Mouse (Mus musculus) heart, postnatal 0 days (tissue): ENCODE data around the gene Hoxa6. TPM values are rescaled to one million over a fixed set of nuclear protein-coding genes. Genes with fewer than 3 reads are reported as not detected.
A peak's percentile ranks its signal among the peaks of the same experiment; 100 is the strongest.

ENCODE experiments used
- ATAC-seq: fragments of 200-750 bp; cut with Nextera tagmentation; 2 replicates; pipeline ENCODE4 v1.8.0; 2017; ENCODE audit warnings: low read depth, moderate number of reproducible peaks, moderate library complexity; ENCODE audit not compliant: insufficient read depth
- DNase-seq: peaks from one replicate; pipeline ENCODE4 v3.0.0-alpha.2; 2016; ENCODE audit warnings: low spot score
- H3K27ac ChIP-seq: fragments of 300-500 bp; sonication (generic); 2 replicates; pipeline ENCODE4 v1.5.1; 2014; ENCODE audit warnings: low read depth, mild to moderate bottlenecking
- H3K27me3 ChIP-seq: fragments of 300-500 bp; sonication (generic); 2 replicates; pipeline ENCODE4 v1.6.1; 2014; ENCODE audit warnings: low read length, mixed read lengths; ENCODE audit not compliant: control insufficient read depth, insufficient read depth
- H3K36me3 ChIP-seq: fragments of 300-500 bp; sonication (generic); replicated peaks from 2 replicates; pipeline ENCODE4 v1.6.1; 2014; ENCODE audit warnings: low read length, mixed read lengths; ENCODE audit not compliant: control insufficient read depth, insufficient read depth
- H3K4me1 ChIP-seq: fragments of 300-500 bp; sonication (generic); 2 replicates; pipeline ENCODE4 v1.6.1; 2014; ENCODE audit warnings: antibody characterized with exemption; ENCODE audit not compliant: control insufficient read depth, insufficient read depth
- H3K4me2 ChIP-seq: fragments of 300-500 bp; sonication (generic); 2 replicates; pipeline ENCODE4 v1.6.1; 2014; ENCODE audit warnings: low read depth, mild to moderate bottlenecking, low read length, moderate library complexity
- H3K4me3 ChIP-seq: fragments of 300-500 bp; sonication (generic); 2 replicates; pipeline ENCODE4 v1.5.1; 2014; ENCODE audit warnings: low read depth, low read length
- H3K9ac ChIP-seq: fragments of 300-500 bp; sonication (generic); replicated peaks from 2 replicates; pipeline ENCODE4 v1.6.1; 2014; ENCODE audit warnings: low read depth, low read length, mixed read lengths
- H3K9me3 ChIP-seq: fragments of 300-500 bp; sonication (generic); replicated peaks from 2 replicates; pipeline ENCODE4 v1.6.1; 2016; ENCODE audit warnings: low read length; ENCODE audit not compliant: control insufficient read depth
- CTCF ChIP-seq: IDR thresholded peaks from 2 replicates; pipeline ENCODE4 v1.5.1; 2016; ENCODE audit warnings: antibody characterized with exemption, control low read depth, low read depth
- EP300 ChIP-seq: IDR thresholded peaks from 2 replicates; pipeline ENCODE4 v1.6.1; 2016; ENCODE audit warnings: antibody characterized with exemption, low read depth
- WGBS: fragments of 180-500 bp; shearing (Covaris S2); extraction: QIAGEN DNeasy Blood & Tissue Kit; methylation state at CpG from one replicate; pipeline ENCODE4 v1.1.7; 2014; 5-methylcytosine and 5-hydroxymethylcytosine counted together
- polyA plus RNA-seq: library from polyadenylated mRNA; unstranded; fragments of >200 nt; fragmentation: Nextera tagmentation; extraction: Ambion mirVana; gene quantifications from 2 replicates; pipeline ENCODE4 v1.2.1, GENCODE M21; 2015
- total RNA-seq: library from RNA; depleted of rRNA; stranded (reverse); fragments of >200 nt; gene quantifications from 2 replicates; pipeline ENCODE4 v1.2.3, GENCODE M21; 2014; ENCODE audit warnings: low replicate concordance

The Hoxa6 gene
- total and polyA plus RNA-seq, 2 experiments from 2014 or later, result not detected

- no peak overlapping the region for H3K9ac ChIP-seq
Observed at GRCm38 (mm10) chr6:52217459-52217768, 8.9 kb upstream of the Hoxa6 start.

DNA sequence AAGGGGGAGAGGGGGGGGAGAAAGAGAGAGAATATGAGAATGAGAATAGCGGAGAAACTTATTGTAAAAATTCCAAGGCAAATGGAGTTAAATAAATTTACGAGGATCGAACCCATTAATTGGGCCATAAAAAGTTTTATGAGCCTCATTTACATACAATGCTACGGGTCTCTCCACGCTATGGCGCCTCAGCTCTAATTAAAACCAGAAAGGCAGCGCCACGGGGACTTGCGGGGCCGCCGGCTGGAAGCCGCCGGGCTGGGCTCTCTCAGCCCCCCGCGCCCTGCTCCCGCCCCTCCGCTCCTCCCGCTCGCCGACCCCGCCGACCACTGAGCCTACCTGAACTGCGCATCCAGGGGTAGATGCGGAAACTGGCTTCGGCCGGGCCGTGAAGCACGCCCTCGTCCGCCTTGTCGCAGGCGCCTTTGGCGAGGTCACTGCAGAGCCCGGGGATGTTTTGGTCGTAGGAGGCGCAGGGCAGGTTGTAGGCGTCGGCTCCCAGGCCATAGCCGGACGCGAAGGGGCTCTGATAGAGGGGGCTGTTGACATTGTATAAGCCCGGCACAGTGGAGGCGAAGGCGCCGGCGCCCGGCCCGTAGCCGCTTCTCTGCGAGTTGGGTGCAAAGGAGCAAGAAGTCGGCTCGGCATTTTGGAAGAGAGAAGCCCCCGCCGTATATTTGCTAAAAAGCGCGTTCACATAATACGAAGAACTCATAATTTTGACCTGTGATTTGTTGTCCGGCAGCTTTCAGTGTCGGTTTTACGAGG is 8.4 kb upstream of the Hoxa6 start:
- Histone ChIP-seq H3K4me1 (no peaks in the 10 kb centered on the region), H3K9ac (no peak overlapping the region), H3K36me3 (no peaks in the 10 kb centered on the region), H3K4me2 (peak overlapping the region; percentile 45), H3K9me3 (no peaks in the 10 kb centered on the region), H3K27ac (no peak overlapping the region), H3K4me3 (peak overlapping the region; percentile 33), H3K27me3 (peaks cover 100% of the 10 kb centered on the region)
- DNase-seq (no peak), ATAC-seq (no peak)
- no peak for TF ChIP-seq EP300
- TF ChIP-seq CTCF, result no peak
- 3% methylated on average over 60 of the region's 60 CpGs for WGBS

More at GRCm38 (mm10) chr6:52217459-52217768, 8.9 kb upstream of the Hoxa6 start:
- ATAC-seq (no peak), DNase-seq (no peak)
- Histone ChIP-seq H3K36me3 (no peaks in the 10 kb centered on the region), H3K27ac (no peak overlapping the region), H3K4me3 (peak overlapping the region; percentile 33), H3K4me1 (no peaks in the 10 kb centered on the region), H3K9me3 (no peaks in the 10 kb centered on the region), H3K27me3 (peaks cover 100% of the 10 kb centered on the region), H3K4me2 (peak overlapping the region; percentile 45)
- whole genome bisulfite sequencing, result 1% methylated on average over 25 of the region's 25 CpGs
- TF ChIP-seq CTCF (no peak), EP300 (no peak)

GRCm38 (mm10) chr6:52215771-52216535 is 7.4 kb upstream of the Hoxa6 start:
- DNase-seq, result no peak
- peaks cover 100% of the 10 kb centered on the region for H3K27me3 ChIP-seq
- H3K9ac ChIP-seq, result no peak overlapping the region
- 4% methylated on average over 30 of the region's 30 CpGs for WGBS
- no peak overlapping the region for H3K4me2 ChIP-seq
- 0 out of 2 replicates have a peak overlapping the region, but pooled peaks have one; percentile 7 for H3K4me3 ChIP-seq
- no peak overlapping the region for H3K27ac ChIP-seq
- no peaks in the 10 kb centered on the region for H3K36me3 ChIP-seq
- no peaks in the 10 kb centered on the region for H3K9me3 ChIP-seq
- no peak for TF ChIP-seq EP300
- ATAC-seq, result no peak
- H3K4me1 ChIP-seq, result no peaks in the 10 kb centered on the region

- Histone ChIP-seq H3K4me1 (no peaks in the 10 kb centered on the region), H3K9ac (no peak overlapping the region), H3K27me3 (peaks cover 100% of the 10 kb centered on the region), H3K36me3 (no peaks in the 10 kb centered on the region), H3K9me3 (no peaks in the 10 kb centered on the region), H3K4me2 (no peak overlapping the region), H3K4me3 (no peak overlapping the region), H3K27ac (no peak overlapping the region)
- 21% methylated on average over 3 of the region's 3 CpGs for WGBS
- TF ChIP-seq CTCF (no peak), EP300 (no peak)
- ATAC-seq (no peak), DNase-seq (no peak)
Observed at GRCm38 (mm10) chr6:52215070-52215469, 6.5 kb upstream of the Hoxa6 start.

- peaks cover 100% of the 10 kb centered on the region for H3K27me3 ChIP-seq
- WGBS, result 15% methylated on average over 5 of the region's 5 CpGs
- DNase-seq (no peak), ATAC-seq (no peak)
- TF ChIP-seq CTCF, result no peak
- TF ChIP-seq EP300, result no peak
- H3K4me2 ChIP-seq, result no peak overlapping the region
- H3K36me3 ChIP-seq, result no peaks in the 10 kb centered on the region
- H3K9ac ChIP-seq, result no peak overlapping the region
- no peaks in the 10 kb centered on the region for H3K4me1 ChIP-seq
- H3K9me3 ChIP-seq, result no peaks in the 10 kb centered on the region
- H3K4me3 ChIP-seq, result no peak overlapping the region
- H3K27ac ChIP-seq, result no peak overlapping the region
Observed at GRCm38 (mm10) chr6:52214271-52214670, 5.7 kb upstream of the Hoxa6 start.
